Mouse (Mus musculus) adrenal gland, adult 18-20 months (tissue): Measurements from ENCODE around the gene Gm12800. TPM values are rescaled to one million over a fixed set of nuclear protein-coding genes. Genes with fewer than 3 reads are reported as not detected.
"Not testable (repeated sequence)": the region's sequence is repeated elsewhere in the genome, so short reads cannot be mapped to it uniquely, and the experiment has no call there.

Experiments used
- DNase-seq, 2 experiments: peaks; one replicate each; pipeline ENCODE4 v3.0.0; 2021 to 2022; ENCODE audit warnings: low spot score in 2 of 2
- long read RNA-seq, 2 experiments: library from polyadenylated mRNA; stranded (forward); transcript quantifications; one replicate each; pipeline ENCODE4 v2.0.0; 2021
- total RNA-seq, 2 experiments: library from RNA; stranded (reverse); gene quantifications; 1 replicate in 1 of 2; 2 replicates in 1 of 2; pipeline ENCODE4 v1.2.3; 2021

The Gm12800 gene
- total RNA-seq: not detected
- long read RNA-seq, experiment 1: 0 reads
- long read RNA-seq, experiment 2: 0 reads

DNA sequence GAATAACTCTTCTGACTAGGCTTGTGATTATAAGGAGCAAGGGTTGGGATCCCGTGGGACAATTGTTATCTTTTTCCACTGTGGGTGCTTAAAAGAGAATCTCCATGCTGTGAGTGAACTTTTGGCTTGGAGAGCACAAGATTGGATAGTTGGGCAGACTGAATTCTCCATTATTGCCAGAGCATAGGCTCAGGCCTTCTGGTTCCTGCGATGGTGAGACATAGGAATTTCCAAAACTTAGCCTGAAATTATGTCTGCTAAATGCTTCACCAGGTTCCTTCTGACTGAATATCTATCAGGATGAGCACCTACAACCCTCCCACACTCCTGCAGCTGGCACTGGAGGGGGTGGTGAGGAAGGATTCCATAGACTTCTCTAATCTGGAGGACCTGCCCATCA lies at the start of gene Gm12800:
TSS of gene Gm12800 (plus strand) at position 301 of the 400 bp plus-strand sequence.
- not testable (repeated sequence) for DNase-seq

DNA sequence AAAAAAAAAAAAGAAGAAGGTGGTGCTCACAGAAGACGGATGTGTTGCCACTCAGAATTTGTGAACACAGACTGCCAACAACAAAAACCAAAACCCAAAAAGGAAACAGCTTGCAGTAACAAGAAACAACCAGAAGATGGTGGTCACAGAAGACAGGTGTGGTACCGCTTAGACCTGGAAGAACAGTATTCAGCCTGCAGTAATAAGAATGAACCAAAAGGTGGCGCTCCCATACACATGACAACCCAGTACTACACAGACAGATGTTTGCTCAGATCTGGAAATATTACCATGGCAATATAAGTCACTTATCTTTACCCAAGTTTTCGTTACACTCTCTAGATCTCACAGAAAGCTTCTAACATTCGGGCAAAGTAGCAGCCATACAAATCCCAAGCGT lies 48.0 kb upstream of the Gm12800 start:
- no peak for DNase-seq

DNA sequence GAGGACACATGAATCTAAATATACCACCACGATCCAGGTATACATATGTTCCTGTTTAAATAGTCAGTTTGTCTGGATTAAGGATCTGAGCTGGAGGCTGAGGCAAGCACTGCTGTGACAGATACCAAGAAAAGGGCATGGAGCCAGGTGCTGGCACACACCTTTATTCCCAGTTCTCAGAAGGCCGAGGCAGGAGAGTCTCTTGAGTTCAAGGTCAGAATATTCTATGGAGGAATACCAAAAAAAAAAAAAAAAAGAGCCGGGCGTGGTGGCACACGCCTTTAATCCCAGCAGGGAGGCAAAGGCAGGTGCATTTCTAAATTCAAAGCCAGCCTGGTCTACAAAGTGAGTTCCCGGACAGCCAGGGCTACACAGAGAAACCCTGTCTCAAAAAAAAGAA lies 46.6 kb upstream of the Gm12800 start:
- DNase-seq: no peak

DNA sequence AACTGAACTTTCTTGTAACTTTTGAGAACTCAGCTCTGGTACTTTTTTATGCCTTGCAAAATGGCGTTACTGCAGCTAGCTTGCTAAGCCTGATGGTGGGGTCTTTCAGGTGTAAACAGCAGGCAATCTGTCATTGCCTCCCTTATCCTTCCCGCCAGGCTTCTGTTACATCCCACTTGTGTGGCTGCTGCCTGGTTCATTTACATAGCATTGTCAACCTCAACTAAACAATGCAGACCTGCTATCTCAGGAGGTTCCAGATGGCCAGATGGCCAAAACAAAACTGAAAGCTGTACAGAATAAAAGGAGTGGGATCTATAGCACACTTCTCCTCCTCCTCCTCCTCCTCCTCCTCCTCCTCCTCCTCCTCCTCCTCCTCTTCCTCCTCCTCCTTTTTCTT lies 36.9 kb upstream of the Gm12800 start:
- not testable (repeated sequence) for DNase-seq

DNA sequence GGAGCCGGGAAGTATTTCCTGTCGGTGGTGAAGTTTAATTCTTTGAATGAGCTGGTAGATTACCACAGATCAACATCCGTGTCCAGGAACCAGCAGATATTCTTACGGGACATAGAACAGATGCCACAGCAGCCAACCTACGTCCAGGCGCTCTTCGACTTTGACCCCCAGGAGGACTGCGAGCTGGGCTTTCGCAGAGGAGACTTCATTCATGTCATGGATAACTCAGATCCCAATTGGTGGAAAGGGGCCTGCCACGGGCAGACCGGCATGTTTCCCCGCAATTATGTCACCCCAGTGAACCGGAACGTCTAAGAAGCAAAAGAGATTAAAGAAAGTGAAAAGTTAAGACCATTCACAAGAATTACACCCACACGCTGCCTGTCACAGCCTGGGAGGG lies 33.2 kb upstream of the Gm12800 start:
- DNase-seq: not testable (repeated sequence)

DNA sequence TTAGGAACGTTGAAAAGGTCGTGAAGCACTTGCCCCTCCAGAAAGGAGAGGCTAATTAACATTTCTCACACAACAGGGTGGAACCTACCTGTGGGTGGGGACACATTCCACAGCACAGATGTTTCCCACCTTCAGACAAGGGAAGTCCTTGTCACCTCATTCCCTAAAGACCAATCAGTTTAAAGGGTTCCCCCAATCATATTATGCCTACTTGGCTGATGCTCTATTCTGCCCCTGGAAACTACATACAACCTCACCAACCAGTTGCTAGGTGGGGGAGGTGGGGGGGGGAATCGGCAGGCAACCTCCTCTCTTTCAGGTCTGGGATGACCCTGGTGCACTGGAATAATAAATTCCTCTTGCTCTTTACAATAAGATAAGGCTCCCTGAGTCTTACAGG lies 25.3 kb upstream of the Gm12800 start:
- no peak for DNase-seq

DNA sequence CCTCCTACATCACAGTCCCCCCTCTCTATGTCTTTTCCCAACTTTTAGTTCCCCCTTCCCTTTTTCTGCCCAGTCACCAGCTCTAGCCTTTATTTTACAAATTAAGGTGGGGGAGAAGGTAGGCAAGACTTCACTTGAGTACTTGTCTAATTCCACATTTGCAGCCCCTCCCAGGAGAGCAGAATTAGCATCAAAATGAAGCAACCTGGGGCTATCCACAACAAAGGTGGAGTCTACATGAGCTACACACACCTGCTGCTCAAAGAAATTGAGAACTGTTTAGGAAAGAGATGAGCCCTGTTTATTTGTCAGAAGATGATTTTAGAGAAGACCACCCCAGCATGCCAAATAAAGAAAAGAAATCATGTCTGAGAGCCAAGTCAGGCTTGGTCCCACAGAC lies 19.5 kb upstream of the Gm12800 start:
- DNase-seq: no peak

DNA sequence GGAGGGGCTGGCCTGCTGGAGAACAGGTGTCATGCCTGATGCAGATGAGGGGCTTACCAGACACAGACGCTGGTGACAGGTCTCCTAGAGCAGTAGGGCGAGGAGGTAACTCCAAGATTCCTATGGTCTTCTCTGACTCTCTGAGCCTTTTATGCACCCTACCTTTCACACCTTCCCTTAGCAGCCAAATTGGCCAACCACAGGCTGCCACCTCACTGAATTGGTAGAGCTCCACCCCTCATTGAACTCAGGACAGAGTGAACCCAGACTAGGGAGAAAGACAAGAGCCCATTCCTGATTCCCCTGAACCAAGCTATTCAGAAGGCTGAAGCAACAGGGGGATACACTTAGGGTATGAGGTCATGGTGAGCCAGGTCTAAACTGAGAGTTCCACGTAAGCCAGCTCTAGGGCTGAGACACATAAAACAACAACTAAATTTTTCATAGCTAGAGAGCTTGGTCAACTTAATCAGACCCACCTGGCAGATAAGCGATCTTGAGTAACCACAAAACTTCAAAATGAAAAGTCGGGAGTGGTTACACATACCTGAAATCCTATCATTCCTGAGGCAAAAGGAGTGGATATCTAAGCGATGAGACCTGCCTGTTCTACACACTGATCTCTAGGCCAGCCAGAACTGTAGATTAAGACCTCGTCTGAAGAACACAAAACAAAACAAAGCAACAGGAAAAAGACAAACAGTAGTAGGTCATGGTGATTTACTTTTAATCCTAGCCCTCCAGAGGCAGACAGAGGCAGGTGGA lies 15.1 kb upstream of the Gm12800 start, which contains the start of gene C130073F10Rik:
TSS of gene C130073F10Rik (minus strand) at position 134 of the 765 bp plus-strand sequence.
- no peak for DNase-seq

DNA sequence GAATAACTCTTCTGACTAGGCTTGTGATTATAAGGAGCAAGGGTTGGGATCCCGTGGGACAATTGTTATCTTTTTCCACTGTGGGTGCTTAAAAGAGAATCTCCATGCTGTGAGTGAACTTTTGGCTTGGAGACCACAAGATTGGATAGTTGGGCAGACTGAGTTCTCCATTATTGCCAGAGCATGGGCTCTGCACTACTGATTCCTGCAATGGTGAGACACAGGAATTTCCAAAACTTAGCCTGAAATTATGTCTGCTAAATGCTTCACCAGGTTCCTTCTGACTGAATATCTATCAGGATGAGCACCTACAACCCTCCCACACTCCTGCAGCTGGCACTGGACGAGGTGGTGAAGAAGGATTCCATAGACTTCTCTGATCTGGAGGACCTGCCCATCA lies 31.2 kb downstream of the Gm12800 start, which contains the start of gene Gm12794:
TSS of gene Gm12794 (plus strand) at position 301 of the 400 bp plus-strand sequence.
- DNase-seq: not testable (repeated sequence)

Other genes starting within 250 kb of the Gm12800 start
- 10 to 100 TPM in 1 of 2 experiments, 1 to 10 TPM in 1; 9.4 to 13.4 TPM for gene Lepr, start 191.7 kb upstream of the Gm12800 start, total RNA-seq
- not detected for gene B020004J07Rik, start 65.1 kb upstream of the Gm12800 start, total RNA-seq
- gene C130073F10Rik, start 15.3 kb upstream of the Gm12800 start, total RNA-seq: not detected
- not detected for gene Gm12794, start 31.3 kb downstream of the Gm12800 start, total RNA-seq
- not detected for gene Gm12790, start 71.9 kb downstream of the Gm12800 start, total RNA-seq
- not detected for gene Gm12789, start 77.5 kb downstream of the Gm12800 start, total RNA-seq
- 1 to 10 TPM; 3.8 to 5.4 TPM for gene Pde4b, start 178.4 kb downstream of the Gm12800 start, total RNA-seq